Mouse (Mus musculus) neural tube, embryonic 11.5 days (tissue): ENCODE measurements around the gene Gm364. TPM values are rescaled to one million over a fixed set of nuclear protein-coding genes. Genes with fewer than 3 reads are reported as not detected.

Source experiments
- ATAC-seq: fragments of 200-750 bp; cut with Nextera tagmentation; 2 replicates; pipeline ENCODE4 v1.8.0; 2017; ENCODE audit warnings: moderate number of reproducible peaks, mild to moderate bottlenecking, moderate TSS enrichment, moderate library complexity; ENCODE audit not compliant: insufficient read depth, low FRiP score, low TSS enrichment
- DNase-seq: peaks from one replicate; pipeline ENCODE4 v3.0.0-alpha.2; 2015; ENCODE audit warnings: low spot score
- H3K27ac ChIP-seq: fragments of 300-500 bp; sonication (generic); 2 replicates; pipeline ENCODE4 v1.5.1; 2014; ENCODE audit warnings: low read depth, mild to moderate bottlenecking, low read length
- H3K27me3 ChIP-seq: fragments of 300-500 bp; sonication (generic); 2 replicates; pipeline ENCODE4 v1.6.1; 2014; ENCODE audit warnings: mild to moderate bottlenecking, low read length, mixed read lengths; ENCODE audit not compliant: control insufficient read depth, insufficient read depth
- H3K36me3 ChIP-seq: fragments of 300-500 bp; sonication (generic); 2 replicates; pipeline ENCODE4 v1.6.1; 2014; ENCODE audit warnings: mild to moderate bottlenecking, low read length, moderate library complexity, mixed read lengths; ENCODE audit not compliant: control insufficient read depth, insufficient read depth
- H3K4me1 ChIP-seq: fragments of 300-500 bp; sonication (generic); 2 replicates; pipeline ENCODE4 v1.6.1; 2014; ENCODE audit warnings: low read length, mixed read lengths; ENCODE audit not compliant: control insufficient read depth, insufficient read depth
- H3K4me2 ChIP-seq: fragments of 300-500 bp; sonication (generic); 2 replicates; pipeline ENCODE4 v1.6.1; 2014; ENCODE audit warnings: low read depth, mild to moderate bottlenecking, moderate library complexity
- H3K4me3 ChIP-seq: fragments of 300-500 bp; sonication (generic); 2 replicates; pipeline ENCODE4 v1.5.1; 2014; ENCODE audit warnings: low read depth, low read length
- H3K9ac ChIP-seq: fragments of 300-500 bp; sonication (generic); 2 replicates; pipeline ENCODE4 v1.6.1; 2014; ENCODE audit warnings: mild to moderate bottlenecking, low read length
- H3K9me3 ChIP-seq: fragments of 300-500 bp; sonication (generic); 2 replicates; pipeline ENCODE4 v1.6.1; 2016; ENCODE audit warnings: low read length; ENCODE audit not compliant: control insufficient read depth
- WGBS: fragments of 180-500 bp; shearing (Covaris S2); extraction: QIAGEN DNeasy Blood & Tissue Kit; methylation state at CpG from one replicate; pipeline ENCODE4 v1.1.7; 2014; 5-methylcytosine and 5-hydroxymethylcytosine counted together
- polyA plus RNA-seq: library from polyadenylated mRNA; unstranded; fragments of >200 nt; fragmentation: Nextera tagmentation; extraction: Ambion mirVana; gene quantifications from 2 replicates; pipeline ENCODE4 v1.2.1, GENCODE M21; 2014

Gene Gm364
- not detected in 2 replicates for polyA plus RNA-seq

DNA sequence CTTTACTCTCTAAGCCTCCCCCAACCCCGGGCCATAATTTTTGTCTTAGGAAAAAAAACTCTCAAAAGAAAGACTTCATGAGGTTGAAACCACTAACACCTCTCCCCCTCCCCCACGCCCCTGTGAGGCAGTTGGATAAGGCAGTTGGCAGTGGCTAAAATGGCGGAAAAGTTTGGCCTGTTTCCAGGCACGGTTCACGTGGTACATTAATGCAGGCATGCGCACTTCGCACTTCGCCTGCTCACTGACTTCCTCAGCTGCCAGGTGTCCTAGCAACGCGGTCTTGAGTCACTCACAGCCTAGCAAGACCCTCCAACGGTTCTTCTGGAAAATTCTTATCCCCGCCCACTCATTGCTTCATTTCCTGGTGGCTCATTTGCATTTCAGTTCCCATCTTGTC lies at the start of gene Gm364:
Gm364 (plus strand) TSS at position 386 of the 400 bp plus-strand sequence.
- H3K9me3 ChIP-seq, result no peaks in the 10 kb centered on the region
- WGBS, result 88% methylated on average over 12 of the region's 12 CpGs
- no peaks in the 10 kb centered on the region for H3K27me3 ChIP-seq
- H3K4me1 ChIP-seq, result no peaks in the 10 kb centered on the region
- H3K4me3 ChIP-seq, result no peak within 1 kb of the TSS
- H3K36me3 ChIP-seq, result no peaks in the 10 kb centered on the region
- no peak within 1 kb of the TSS for H3K4me2 ChIP-seq
- DNase-seq (no peak), ATAC-seq (no peak)
- H3K9ac ChIP-seq, result no peak within 1 kb of the TSS
- H3K27ac ChIP-seq, result no peak within 1 kb of the TSS

- H3K9ac ChIP-seq, result no peak overlapping the region
- no peaks in the 10 kb centered on the region for H3K4me1 ChIP-seq
- H3K9me3 ChIP-seq, result no peaks in the 10 kb centered on the region
- no peak overlapping the region for H3K27ac ChIP-seq
- no peak for DNase-seq
- ATAC-seq, result no peak
- no peak overlapping the region for H3K4me3 ChIP-seq
- H3K4me2 ChIP-seq, result no peak overlapping the region
- 65% methylated on average over 1 of the region's 1 CpGs for WGBS
- no peaks in the 10 kb centered on the region for H3K27me3 ChIP-seq
- H3K36me3 ChIP-seq, result no peaks in the 10 kb centered on the region
Observed at GRCm38 (mm10) chrX:57359316-57359715, 49.6 kb upstream of the Gm364 start.

- no peak for DNase-seq
- no peaks in the 10 kb centered on the region for H3K9me3 ChIP-seq
- H3K9ac ChIP-seq, result no peak overlapping the region
- H3K36me3 ChIP-seq, result no peaks in the 10 kb centered on the region
- H3K27me3 ChIP-seq, result no peaks in the 10 kb centered on the region
- H3K4me1 ChIP-seq, result no peaks in the 10 kb centered on the region
- 76% methylated on average over 2 of the region's 2 CpGs for WGBS
- H3K4me2 ChIP-seq, result no peak overlapping the region
- no peak overlapping the region for H3K27ac ChIP-seq
- H3K4me3 ChIP-seq, result no peak overlapping the region
- no peak for ATAC-seq
Observed at GRCm38 (mm10) chrX:57364891-57365569, 43.9 kb upstream of the Gm364 start.

DNA sequence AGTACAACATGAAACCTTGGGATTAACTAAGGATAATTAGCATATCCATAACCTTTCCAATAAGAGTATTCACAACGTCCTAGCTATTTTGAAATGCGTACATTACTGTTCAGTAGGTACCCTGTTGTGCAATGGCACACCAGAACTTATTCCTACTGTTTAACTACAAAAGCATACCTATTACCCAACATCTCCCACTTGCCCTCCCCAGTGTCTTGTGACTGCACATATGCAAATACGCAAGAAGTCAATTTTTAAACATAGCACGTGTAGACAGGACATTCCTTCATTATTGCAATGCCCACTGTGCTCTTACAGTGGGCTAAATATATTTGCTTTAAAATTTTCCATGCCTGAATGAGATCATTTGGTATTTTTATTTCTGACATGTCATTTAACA lies 36.0 kb upstream of the Gm364 start:
- Histone ChIP-seq H3K4me3 (no peak overlapping the region), H3K4me1 (no peaks in the 10 kb centered on the region), H3K27me3 (no peaks in the 10 kb centered on the region), H3K27ac (no peak overlapping the region), H3K4me2 (no peak overlapping the region), H3K36me3 (no peaks in the 10 kb centered on the region), H3K9me3 (no peaks in the 10 kb centered on the region), H3K9ac (no peak overlapping the region)
- 87% methylated on average over 4 of the region's 4 CpGs for WGBS
- ATAC-seq (no peak), DNase-seq (no peak)

DNA sequence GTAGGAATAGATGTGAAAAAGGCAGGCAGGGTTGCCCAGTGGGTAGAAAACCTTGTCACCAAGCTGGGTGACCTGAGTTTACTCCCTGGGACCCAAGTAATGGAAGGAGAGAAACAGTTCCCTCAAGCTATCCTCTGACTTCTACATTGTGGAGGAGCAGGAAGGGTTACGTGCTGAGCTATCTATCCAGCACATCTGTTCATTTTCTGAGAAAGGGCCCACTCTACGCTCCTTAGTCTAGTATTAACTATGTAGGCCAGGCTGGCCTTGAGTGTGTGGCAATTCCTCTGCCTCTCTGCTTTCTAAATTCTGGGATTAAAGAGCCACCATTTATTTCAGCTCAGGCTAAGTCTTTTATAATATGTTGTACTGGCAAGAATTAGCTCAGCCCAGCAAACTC lies 35.4 kb upstream of the Gm364 start:
- no peaks in the 10 kb centered on the region for H3K9me3 ChIP-seq
- H3K4me2 ChIP-seq, result no peak overlapping the region
- H3K4me3 ChIP-seq, result no peak overlapping the region
- H3K9ac ChIP-seq, result no peak overlapping the region
- WGBS, result 100% methylated on average over 2 of the region's 2 CpGs
- no peak for DNase-seq
- ATAC-seq, result no peak
- H3K27me3 ChIP-seq, result no peaks in the 10 kb centered on the region
- no peaks in the 10 kb centered on the region for H3K4me1 ChIP-seq
- H3K36me3 ChIP-seq, result no peaks in the 10 kb centered on the region
- H3K27ac ChIP-seq, result no peak overlapping the region

DNA sequence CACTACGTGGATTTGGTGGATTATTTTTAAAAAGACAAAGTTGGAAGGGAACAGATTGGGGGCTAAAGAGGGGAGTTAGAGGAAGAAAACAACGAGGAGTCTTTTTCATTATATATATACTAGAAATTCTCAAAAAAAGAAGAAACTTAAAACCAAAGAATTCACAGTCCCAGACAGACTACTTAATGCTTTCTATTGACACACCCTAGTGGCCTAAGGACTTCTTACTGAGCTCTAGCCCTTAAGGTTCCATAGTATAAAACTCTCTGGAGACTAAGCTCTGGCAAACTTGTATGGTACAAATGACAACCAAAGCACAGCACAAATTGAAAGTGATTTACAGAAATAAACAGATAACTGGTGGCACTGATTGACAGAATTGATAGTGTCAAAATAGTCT lies 34.9 kb upstream of the Gm364 start:
- Histone ChIP-seq H3K27ac (no peak overlapping the region), H3K4me3 (no peak overlapping the region), H3K9ac (no peak overlapping the region), H3K4me2 (no peak overlapping the region), H3K27me3 (no peaks in the 10 kb centered on the region), H3K9me3 (no peaks in the 10 kb centered on the region), H3K36me3 (no peaks in the 10 kb centered on the region), H3K4me1 (no peaks in the 10 kb centered on the region)
- DNase-seq, result no peak
- WGBS, result 68% methylated on average over 2 of the region's 2 CpGs
- ATAC-seq, result no peak

DNA sequence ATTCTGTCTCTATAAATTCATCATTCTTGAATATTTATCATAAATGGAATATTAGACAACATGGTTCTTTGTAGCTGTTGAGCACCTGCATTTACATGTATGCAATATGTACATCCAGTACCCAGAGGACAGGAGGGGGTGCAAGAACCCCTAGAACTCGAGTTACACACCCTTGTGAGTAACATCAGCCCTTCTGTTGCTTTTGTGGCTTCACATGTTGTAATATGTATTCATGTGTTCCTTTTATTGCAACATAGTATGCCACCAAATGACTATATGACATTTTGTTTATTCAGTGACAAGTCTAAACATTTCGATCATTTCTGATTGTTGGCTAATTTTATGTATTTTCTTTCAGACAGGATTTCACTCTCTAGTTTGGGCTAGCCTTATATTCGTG lies 31.9 kb upstream of the Gm364 start:
- H3K4me1 ChIP-seq, result no peaks in the 10 kb centered on the region
- no peak for ATAC-seq
- 88% methylated on average over 3 of the region's 3 CpGs for WGBS
- DNase-seq, result no peak
- no peak overlapping the region for H3K27ac ChIP-seq
- H3K27me3 ChIP-seq, result no peaks in the 10 kb centered on the region
- no peaks in the 10 kb centered on the region for H3K9me3 ChIP-seq
- no peak overlapping the region for H3K4me3 ChIP-seq
- no peak overlapping the region for H3K4me2 ChIP-seq
- H3K9ac ChIP-seq, result no peak overlapping the region
- H3K36me3 ChIP-seq, result no peaks in the 10 kb centered on the region

DNA sequence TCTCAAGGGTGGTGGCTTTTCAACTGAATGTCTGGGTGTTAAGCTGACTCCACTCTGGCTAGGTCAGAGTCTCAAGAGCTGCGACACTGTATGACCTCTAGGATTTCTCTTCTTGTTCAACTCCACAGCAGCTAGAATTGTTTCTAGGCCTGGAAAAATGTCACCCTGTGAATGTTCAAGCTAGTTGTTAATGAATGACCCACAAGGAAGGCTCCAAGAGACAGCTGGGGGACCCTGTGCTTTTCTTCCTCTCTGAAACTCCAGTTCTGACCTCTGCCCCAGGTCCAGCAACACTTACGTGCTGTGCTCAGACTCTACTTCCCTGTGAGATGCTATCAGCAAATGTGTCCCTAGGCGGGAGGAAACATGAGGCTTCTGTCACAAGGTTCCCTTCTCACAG lies 30.4 kb upstream of the Gm364 start:
- Histone ChIP-seq H3K9me3 (no peaks in the 10 kb centered on the region), H3K4me1 (no peaks in the 10 kb centered on the region), H3K27ac (no peak overlapping the region), H3K27me3 (no peaks in the 10 kb centered on the region), H3K36me3 (no peaks in the 10 kb centered on the region), H3K9ac (no peak overlapping the region), H3K4me2 (no peak overlapping the region), H3K4me3 (no peak overlapping the region)
- whole genome bisulfite sequencing, result 81% methylated on average over 3 of the region's 3 CpGs
- DNase-seq (no peak), ATAC-seq (no peak)

DNA sequence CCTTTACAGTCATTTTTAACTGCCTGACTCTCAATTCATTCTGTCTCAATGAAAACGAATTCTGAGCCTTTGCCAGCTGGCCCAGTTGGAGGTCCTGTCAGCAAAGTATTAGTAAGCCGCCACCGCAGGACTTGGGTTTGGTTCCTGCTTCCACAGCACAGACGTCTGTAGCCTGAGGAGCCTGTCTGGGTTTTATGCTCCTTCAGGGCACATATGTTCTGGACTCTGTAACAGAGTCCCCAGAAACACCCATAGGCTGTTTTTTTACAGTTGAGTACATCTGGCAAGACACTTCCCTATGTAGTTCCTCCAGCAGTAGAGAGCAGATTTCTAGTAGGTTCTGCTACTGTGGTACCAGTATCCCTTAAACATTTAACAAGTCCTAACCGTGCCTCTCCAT lies 28.0 kb upstream of the Gm364 start:
- no peak overlapping the region for H3K27ac ChIP-seq
- DNase-seq (no peak), ATAC-seq (no peak)
- no peaks in the 10 kb centered on the region for H3K4me1 ChIP-seq
- no peak overlapping the region for H3K4me3 ChIP-seq
- no peak overlapping the region for H3K4me2 ChIP-seq
- H3K9me3 ChIP-seq, result no peaks in the 10 kb centered on the region
- H3K36me3 ChIP-seq, result no peaks in the 10 kb centered on the region
- H3K27me3 ChIP-seq, result no peaks in the 10 kb centered on the region
- no peak overlapping the region for H3K9ac ChIP-seq
- WGBS, result 77% methylated on average over 5 of the region's 5 CpGs
